Mouse (Mus musculus): ENCODE measurements around the gene Pik3c2g. TPM values are rescaled to one million over a fixed set of nuclear protein-coding genes. Genes with fewer than 3 reads are reported as not detected.

Gene Pik3c2g
- polyA plus RNA-seq, 1 experiment, result not detected

DNA sequence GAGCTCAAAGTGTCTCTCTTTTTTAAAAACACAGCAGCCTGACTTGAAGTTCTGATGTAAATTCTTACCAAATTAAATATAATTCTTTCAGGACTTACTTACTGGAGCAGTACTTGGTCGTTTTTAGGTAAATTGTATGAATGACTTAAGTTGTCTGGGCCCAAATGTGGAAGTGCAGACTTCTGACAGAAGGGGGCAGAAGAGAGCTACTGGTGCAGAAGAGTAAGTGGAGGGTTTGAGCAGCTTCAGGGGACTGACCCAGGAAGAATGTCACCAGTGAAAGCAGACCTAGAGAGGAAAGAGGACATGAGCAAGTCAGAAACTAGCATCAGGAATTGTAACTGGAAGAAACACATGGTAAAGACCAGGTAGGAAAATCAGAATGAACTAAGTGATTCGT, 193.0 kb downstream of the Pik3c2g start:
- Histone ChIP-seq H3K27me3 (ENCODE audit: control insufficient read depth, insufficient read depth, low read length, poor library complexity, severe bottlenecking) (no peaks in the 10 kb centered on the region), H3K4me1 (ENCODE audit: control insufficient read depth, insufficient read depth, low read length) (no peaks in the 10 kb centered on the region), H3K36me3 (ENCODE audit: control insufficient read depth, insufficient read depth, low read length, poor library complexity, severe bottlenecking) (no peaks in the 10 kb centered on the region), H3K4me3 (ENCODE audit: low read depth, low read length) (no peak overlapping the region), H3K9ac (ENCODE audit: low read depth, poor library complexity, severe bottlenecking) (no peak overlapping the region), H3K27ac (ENCODE audit: insufficient read depth, low read length) (no peak overlapping the region), H3K9me3 (replicated peaks; ENCODE audit: control insufficient read depth, insufficient read depth, low read length, poor library complexity, severe bottlenecking) (no peaks in the 10 kb centered on the region)
- TF ChIP-seq CTCF (IDR thresholded peaks at IDR 0.05; ENCODE audit: low read depth, low read length) (no peak), POLR2A (IDR thresholded peaks at IDR 0.05; ENCODE audit: insufficient read depth, low read length) (no peak), EP300 (IDR thresholded peaks at IDR 0.05; ENCODE audit: insufficient read depth, low read depth, low read length) (no peak)

DNA sequence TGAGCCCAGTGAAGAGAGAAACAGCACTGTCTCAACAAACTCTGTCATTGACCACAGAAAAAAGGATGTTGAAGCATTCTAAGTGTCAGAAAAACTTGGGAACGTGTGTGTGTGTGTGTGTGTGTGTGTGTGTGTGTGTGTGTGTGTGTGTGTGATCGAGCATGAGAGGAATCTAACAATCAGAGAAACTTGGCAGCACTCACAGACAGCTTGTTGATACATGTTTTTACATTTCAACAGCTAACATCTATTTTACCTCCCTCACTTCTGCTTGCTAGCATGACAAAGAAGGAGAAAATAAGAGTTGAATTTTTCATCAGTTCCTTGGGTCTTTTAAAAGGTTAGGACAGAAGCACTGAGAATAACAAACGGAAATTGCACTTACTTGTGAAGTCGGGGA, 202.5 kb downstream of the Pik3c2g start:
- Histone ChIP-seq H3K4me3 (ENCODE audit: low read depth, low read length) (no peak overlapping the region), H3K36me3 (ENCODE audit: control insufficient read depth, insufficient read depth, low read length, poor library complexity, severe bottlenecking) (no peaks in the 10 kb centered on the region), H3K9me3 (replicated peaks; ENCODE audit: control insufficient read depth, insufficient read depth, low read length, poor library complexity, severe bottlenecking) (no peaks in the 10 kb centered on the region), H3K9ac (ENCODE audit: low read depth, poor library complexity, severe bottlenecking) (no peak overlapping the region), H3K27me3 (ENCODE audit: control insufficient read depth, insufficient read depth, low read length, poor library complexity, severe bottlenecking) (no peaks in the 10 kb centered on the region), H3K4me1 (ENCODE audit: control insufficient read depth, insufficient read depth, low read length) (no peaks in the 10 kb centered on the region), H3K27ac (ENCODE audit: insufficient read depth, low read length) (no peak overlapping the region)
- TF ChIP-seq EP300 (IDR thresholded peaks at IDR 0.05; ENCODE audit: insufficient read depth, low read depth, low read length) (no peak), CTCF (IDR thresholded peaks at IDR 0.05; ENCODE audit: low read depth, low read length) (no peak), POLR2A (IDR thresholded peaks at IDR 0.05; ENCODE audit: insufficient read depth, low read length) (no peak)

DNA sequence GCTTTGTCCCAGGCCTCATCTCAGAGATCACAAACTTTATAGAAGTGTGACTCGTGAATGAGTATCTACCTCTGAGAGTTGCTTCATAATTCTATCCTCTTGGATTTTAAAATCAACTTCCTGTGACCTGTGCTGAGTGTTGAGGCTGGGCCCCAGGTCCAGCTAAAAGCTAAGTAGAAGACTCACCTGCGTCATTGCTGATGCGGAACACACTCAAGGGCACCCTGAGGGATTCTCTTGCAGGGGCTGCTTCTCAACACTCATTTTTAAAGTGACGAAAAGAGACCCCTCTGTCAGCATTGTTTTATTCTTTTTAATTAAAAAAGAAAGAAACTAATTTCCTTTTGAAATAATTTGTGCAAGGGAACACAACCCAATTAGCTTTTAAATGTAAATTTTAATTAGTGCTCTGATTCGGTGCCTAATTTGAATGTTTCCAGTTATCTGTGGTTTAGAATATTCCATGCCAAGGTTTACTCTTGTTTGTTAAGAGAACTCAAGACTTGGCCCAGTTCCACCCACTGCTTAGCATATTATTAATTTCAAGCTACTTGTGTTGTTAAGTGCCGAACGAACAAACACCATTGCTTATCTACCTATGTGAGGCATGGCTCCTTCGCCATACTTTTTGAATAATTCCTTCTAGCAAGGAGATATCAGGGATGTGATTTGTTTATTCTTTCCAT, 212.7 kb downstream of the Pik3c2g start:
- H3K4me1 ChIP-seq (ENCODE audit: control insufficient read depth, insufficient read depth, low read length), result no peaks in the 10 kb centered on the region
- H3K9me3 ChIP-seq (replicated peaks; ENCODE audit: control insufficient read depth, insufficient read depth, low read length, poor library complexity, severe bottlenecking), result no peaks in the 10 kb centered on the region
- no peak for TF ChIP-seq CTCF (IDR thresholded peaks at IDR 0.05; ENCODE audit: low read depth, low read length)
- TF ChIP-seq POLR2A (IDR thresholded peaks at IDR 0.05; ENCODE audit: insufficient read depth, low read length), result no peak
- no peak for TF ChIP-seq EP300 (IDR thresholded peaks at IDR 0.05; ENCODE audit: insufficient read depth, low read depth, low read length)
- H3K4me3 ChIP-seq (ENCODE audit: low read depth, low read length), result no peak overlapping the region
- no peaks in the 10 kb centered on the region for H3K27me3 ChIP-seq (ENCODE audit: control insufficient read depth, insufficient read depth, low read length, poor library complexity, severe bottlenecking)
- no peak overlapping the region for H3K9ac ChIP-seq (ENCODE audit: low read depth, poor library complexity, severe bottlenecking)
- H3K36me3 ChIP-seq (ENCODE audit: control insufficient read depth, insufficient read depth, low read length, poor library complexity, severe bottlenecking), result no peaks in the 10 kb centered on the region
- H3K27ac ChIP-seq (ENCODE audit: insufficient read depth, low read length), result no peak overlapping the region

DNA sequence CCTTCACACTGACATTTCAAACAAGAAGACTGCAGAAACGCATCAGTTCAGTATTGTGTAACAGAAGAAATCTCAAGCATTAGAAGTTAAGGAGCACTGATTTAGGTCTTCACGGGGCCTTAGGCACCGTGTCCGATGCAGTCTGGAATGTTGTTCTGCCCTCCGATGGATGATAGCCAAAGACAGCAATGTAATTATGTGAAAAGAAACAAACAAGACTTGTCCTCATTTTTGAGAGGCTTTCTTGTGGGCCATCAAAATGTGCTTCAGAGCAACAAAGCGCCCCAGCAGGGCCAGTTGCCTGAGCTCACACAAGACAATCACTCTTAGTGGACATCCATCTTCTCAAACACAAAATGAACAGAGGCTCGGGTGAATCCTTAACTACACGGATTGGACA, 234.9 kb downstream of the Pik3c2g start:
- Histone ChIP-seq H3K27ac (ENCODE audit: insufficient read depth, low read length) (no peak overlapping the region), H3K9ac (ENCODE audit: low read depth, poor library complexity, severe bottlenecking) (no peak overlapping the region), H3K4me3 (ENCODE audit: low read depth, low read length) (no peak overlapping the region), H3K36me3 (ENCODE audit: control insufficient read depth, insufficient read depth, low read length, poor library complexity, severe bottlenecking) (no peaks in the 10 kb centered on the region), H3K4me1 (ENCODE audit: control insufficient read depth, insufficient read depth, low read length) (no peaks in the 10 kb centered on the region), H3K27me3 (ENCODE audit: control insufficient read depth, insufficient read depth, low read length, poor library complexity, severe bottlenecking) (no peaks in the 10 kb centered on the region), H3K9me3 (replicated peaks; ENCODE audit: control insufficient read depth, insufficient read depth, low read length, poor library complexity, severe bottlenecking) (peaks cover under 1% of the 10 kb centered on the region; the same call in 1 of the 2 replicates)
- TF ChIP-seq EP300 (IDR thresholded peaks at IDR 0.05; ENCODE audit: insufficient read depth, low read depth, low read length) (no peak), POLR2A (IDR thresholded peaks at IDR 0.05; ENCODE audit: insufficient read depth, low read length) (no peak), CTCF (IDR thresholded peaks at IDR 0.05; ENCODE audit: low read depth, low read length) (no peak)

DNA sequence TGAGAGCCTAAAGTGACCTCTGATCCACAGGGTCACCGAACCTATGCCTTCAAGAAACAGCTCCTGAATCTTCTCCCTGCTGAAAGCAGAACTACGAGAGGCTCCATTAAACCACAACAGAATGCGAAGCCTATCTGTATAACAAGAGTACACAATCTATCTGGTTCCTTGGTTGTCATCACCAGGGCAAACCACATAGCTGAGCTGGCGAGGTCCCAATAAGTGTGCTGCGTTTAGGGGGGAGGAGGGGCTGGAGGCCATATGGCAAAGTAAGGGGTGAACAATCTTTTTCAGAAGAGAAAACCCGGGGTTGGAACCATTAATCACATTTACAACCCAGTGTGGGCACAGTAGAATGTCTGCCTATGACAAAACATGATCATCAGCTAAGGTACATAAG, 251.2 kb downstream of the Pik3c2g start:
- Histone ChIP-seq H3K27me3 (ENCODE audit: control insufficient read depth, insufficient read depth, low read length, poor library complexity, severe bottlenecking) (no peaks in the 10 kb centered on the region), H3K27ac (ENCODE audit: insufficient read depth, low read length) (no peak overlapping the region), H3K4me3 (ENCODE audit: low read depth, low read length) (no peak overlapping the region), H3K9me3 (replicated peaks; ENCODE audit: control insufficient read depth, insufficient read depth, low read length, poor library complexity, severe bottlenecking) (no peaks in the 10 kb centered on the region), H3K36me3 (ENCODE audit: control insufficient read depth, insufficient read depth, low read length, poor library complexity, severe bottlenecking) (no peaks in the 10 kb centered on the region), H3K9ac (ENCODE audit: low read depth, poor library complexity, severe bottlenecking) (no peak overlapping the region), H3K4me1 (ENCODE audit: control insufficient read depth, insufficient read depth, low read length) (no peaks in the 10 kb centered on the region)
- no peak for TF ChIP-seq POLR2A (IDR thresholded peaks at IDR 0.05; ENCODE audit: insufficient read depth, low read length)
- TF ChIP-seq CTCF (IDR thresholded peaks at IDR 0.05; ENCODE audit: low read depth, low read length), result no peak
- TF ChIP-seq EP300 (IDR thresholded peaks at IDR 0.05; ENCODE audit: insufficient read depth, low read depth, low read length), result no peak

DNA sequence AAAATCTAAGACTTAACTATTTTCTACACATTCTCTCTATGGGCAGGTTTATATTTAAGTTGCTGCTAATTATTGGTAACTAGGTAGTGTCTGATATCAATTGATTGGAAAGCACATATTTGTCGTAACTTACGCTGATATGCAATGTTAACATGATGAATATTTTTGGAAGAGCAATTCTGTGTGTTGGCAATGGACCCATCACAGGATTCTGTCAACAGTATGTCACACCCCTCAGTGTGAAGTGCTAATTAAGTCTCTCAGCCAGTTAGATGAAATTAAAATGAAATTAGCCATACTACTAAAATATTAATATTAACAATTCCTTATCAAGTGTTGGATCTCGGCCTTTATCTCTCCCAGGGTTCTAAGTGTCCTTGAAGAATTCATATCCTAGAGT, 251.7 kb downstream of the Pik3c2g start:
- no peaks in the 10 kb centered on the region for H3K4me1 ChIP-seq (ENCODE audit: control insufficient read depth, insufficient read depth, low read length)
- TF ChIP-seq CTCF (IDR thresholded peaks at IDR 0.05; ENCODE audit: low read depth, low read length) (no peak), POLR2A (IDR thresholded peaks at IDR 0.05; ENCODE audit: insufficient read depth, low read length) (no peak), EP300 (IDR thresholded peaks at IDR 0.05; ENCODE audit: insufficient read depth, low read depth, low read length) (no peak)
- H3K4me3 ChIP-seq (ENCODE audit: low read depth, low read length), result no peak overlapping the region
- no peaks in the 10 kb centered on the region for H3K36me3 ChIP-seq (ENCODE audit: control insufficient read depth, insufficient read depth, low read length, poor library complexity, severe bottlenecking)
- H3K9ac ChIP-seq (ENCODE audit: low read depth, poor library complexity, severe bottlenecking), result no peak overlapping the region
- no peaks in the 10 kb centered on the region for H3K27me3 ChIP-seq (ENCODE audit: control insufficient read depth, insufficient read depth, low read length, poor library complexity, severe bottlenecking)
- H3K9me3 ChIP-seq (replicated peaks; ENCODE audit: control insufficient read depth, insufficient read depth, low read length, poor library complexity, severe bottlenecking), result no peaks in the 10 kb centered on the region
- H3K27ac ChIP-seq (ENCODE audit: insufficient read depth, low read length), result no peak overlapping the region
